9 mouse cellular contexts compared by ENCODE assay signal in genomic region chr5:149031199-149031750, GRCm38 (mm10). TPM values are rescaled to one million over a fixed set of nuclear protein-coding genes. Genes with fewer than 3 reads are reported as not detected.
DNase-seq lines count a peak whose midpoint lies in the region; ATAC-seq and TF ChIP-seq lines count a peak whose summit lies in the region.
"Had no signal": no experiment of that assay in that cellular context is flagged by ENCODE, and none has a peak within 500 bp of the region (broad histone marks: within the 10 kb centered on the region; RNA-seq: fewer than 3 reads in every experiment).

No protein-coding gene starts in this region.

- peak overlapping the region; percentile 82 for H3K9ac ChIP-seq in CH12.LX (ENCODE audit: insufficient read depth, low read depth)
- H3K9ac ChIP-seq in lung, postnatal 0 days (replicated peaks; ENCODE audit: low read depth), result peak overlapping the region; percentile 34; the same call in 1 of the 2 replicates

- 0 out of 2 replicates have a peak, but pooled peaks have one; percentile 32 for TF ChIP-seq EP300 in CH12.LX (IDR thresholded peaks at IDR 0.05; ENCODE audit: low read length)
- TF ChIP-seq EP300 in lung, postnatal 0 days (IDR thresholded peaks at IDR 0.05), result no peak

- H3K79me2 ChIP-seq in CH12.LX (replicated peaks; ENCODE audit: control insufficient read depth, extremely low read depth, insufficient read depth, poor library complexity, severe bottlenecking), result no peaks in the 10 kb centered on the region

- WGBS in forebrain, embryonic 10.5 days, result 6% methylated on average over 30 of the region's 30 CpGs
- WGBS in lung, postnatal 0 days, result under 1% methylated on average over 25 of the region's 30 CpGs

- TF ChIP-seq RAD21 in CH12.LX (IDR thresholded peaks at IDR 0.05; ENCODE audit: low read depth, low read length), result no peak

- intact Hi-C loops in heart, postnatal 10 days (cut with DNase I), result loop anchor here (2.0 to 5.0 kb wide), 2 partner anchors 24 to 79 kb away; no protein-coding TSS in a partner anchor

- TF ChIP-seq POLR2A in CH12.LX (IDR thresholded peaks at IDR 0.05; ENCODE audit: low read depth, low read length), result peak; percentile 50

- H3K36me3 ChIP-seq in CH12.LX (replicated peaks in 1 of 2; ENCODE audit: control insufficient read depth in 1 of 2, insufficient read depth in 1 of 2, low read length in 1 of 2), result no peaks in the 10 kb centered on the region
- H3K36me3 ChIP-seq in forebrain, embryonic 10.5 days (replicated peaks), result 0 out of 2 replicates have a peak, but pooled peaks cover 1% of the 10 kb centered on the region
- no peaks in the 10 kb centered on the region for H3K36me3 ChIP-seq in lung, postnatal 0 days (ENCODE audit: insufficient read depth, low read length)

- H3K9me3 ChIP-seq in CH12.LX (replicated peaks; ENCODE audit: low read length), result peaks cover 7% of the 10 kb centered on the region
- H3K9me3 ChIP-seq in forebrain, embryonic 10.5 days, result peaks cover 9% of the 10 kb centered on the region; the same call in 1 of the 2 replicates
- no peaks in the 10 kb centered on the region for H3K9me3 ChIP-seq in lung, postnatal 0 days (ENCODE audit: low read length)

- peaks cover 8 to 18% of the 10 kb centered on the region in 2 experiments; a peak in 3 of 4 replicates for H3K4me1 ChIP-seq in CH12.LX (ENCODE audit: control insufficient read depth in 1 of 2, insufficient read depth in 2 of 2)
- peaks cover 23% of the 10 kb centered on the region for H3K4me1 ChIP-seq in forebrain, embryonic 10.5 days
- no peaks in the 10 kb centered on the region; the same call in 1 of the 2 replicates for H3K4me1 ChIP-seq in lung, postnatal 0 days (ENCODE audit: insufficient read depth, low read depth, low read length)

- no peak for TF ChIP-seq CTCF in CH12.LX (conservative IDR thresholded peaks at IDR 0.05 in 1 of 2, IDR thresholded peaks at IDR 0.05 in 1 of 2; ENCODE audit: low read depth in 2 of 2, low read length in 2 of 2)
- peak; percentile 14; the same call in 1 of the 2 replicates for TF ChIP-seq CTCF in lung, postnatal 0 days (IDR thresholded peaks at IDR 0.05)

- dilution Hi-C loops in CH12.LX (cut with MboI; ENCODE audit: extremely low pct_ligation_motif_present, extremely low pct_unique_long_range_greater_than_20kb, low sequenced_read_pairs), result no loop called here

- peak overlapping the region in 2 of 3 experiments; percentile 32 to 49 for H3K4me3 ChIP-seq in CH12.LX (replicated peaks in 1 of 3; ENCODE audit: low read depth in 2 of 3, low read length in 2 of 3, poor library complexity in 1 of 3)
- peak overlapping the region; percentile 49 for H3K4me3 ChIP-seq in forebrain, embryonic 10.5 days
- peak overlapping the region; percentile 41 for H3K4me3 ChIP-seq in lung, postnatal 0 days (ENCODE audit: low read depth, low read length)

- no peaks in the 10 kb centered on the region for H3K27me3 ChIP-seq in CH12.LX (replicated peaks)
- H3K27me3 ChIP-seq in forebrain, embryonic 10.5 days (ENCODE audit: poor library complexity, severe bottlenecking), result peaks cover 15% of the 10 kb centered on the region
- H3K27me3 ChIP-seq in lung, postnatal 0 days (replicated peaks; ENCODE audit: insufficient read depth, low read length), result no peaks in the 10 kb centered on the region

- no peak for DNase-seq in CH12.LX (ENCODE audit: extremely low read depth)
- DNase-seq in brain, adult 2 months (ENCODE audit: low read depth, low spot score), result peak; percentile 83
- DNase-seq in forebrain, embryonic 10.5 days (ENCODE audit: extremely low spot score, low spot score), result peak; percentile 58
- DNase-seq in heart, postnatal 10 days, result peak; percentile 73 to 75
- peak; percentile 77 to 86 for DNase-seq in kidney, postnatal 36 days
- peak; percentile 78 for DNase-seq in lung, postnatal 0 days (ENCODE audit: low spot score)
- peak; percentile 32 for DNase-seq in ovary, postnatal 10 days (ENCODE audit: low spot score)
- peak; percentile 70 to 75 for DNase-seq in thymus, postnatal 10 days (ENCODE audit: low spot score in 2 of 2)

- peak overlapping the region; percentile 68 for H3K4me2 ChIP-seq in CH12.LX (ENCODE audit: insufficient read depth, low read depth, poor library complexity, severe bottlenecking)
- peak overlapping the region; percentile 70 for H3K4me2 ChIP-seq in lung, postnatal 0 days (replicated peaks; ENCODE audit: low read depth, low read length)

- in situ Hi-C loops in CH12.LX (cut with MboI; ENCODE audit: low pct_ligation_motif_present, low pct_unique_long_range_greater_than_20kb, low sequenced_read_pairs), result no loop called here

- ATAC-seq in lung, postnatal 0 days, result peak; percentile 87

- H3K27ac ChIP-seq in CH12.LX (ENCODE audit: insufficient read depth, low read depth), result peak overlapping the region; percentile 53; the same call in 1 of the 2 replicates
- peak overlapping the region; percentile 86 for H3K27ac ChIP-seq in forebrain, embryonic 10.5 days
- H3K27ac ChIP-seq in lung, postnatal 0 days (ENCODE audit: low read length), result peak overlapping the region; percentile 88

TF ChIP-seq in CH12.LX, 34 proteins besides CTCF, POLR2A, EP300 and RAD21:
- TF ChIP-seq E2F4 (IDR thresholded peaks at IDR 0.05; ENCODE audit: insufficient replicate concordance, low read depth, low read length) (no peak), ELF1 (IDR thresholded peaks at IDR 0.05; ENCODE audit: low read depth, low read length) (peak; percentile 43; the same call in 1 of the 2 replicates), ZKSCAN1 (IDR thresholded peaks at IDR 0.05; ENCODE audit: borderline replicate concordance, low read depth, low read length) (no peak), MEF2A (IDR thresholded peaks at IDR 0.05; ENCODE audit: borderline replicate concordance, low read depth, low read length) (0 out of 2 replicates have a peak, but pooled peaks have one; percentile 37), RCOR1 (conservative IDR thresholded peaks at IDR 0.05; ENCODE audit: low read depth, low read length) (no peak), MAX (IDR thresholded peaks at IDR 0.05; ENCODE audit: low read length) (peak; percentile 66), SMC3 (IDR thresholded peaks at IDR 0.05; ENCODE audit: low read depth, low read length) (no peak; the same call in 1 of the 2 replicates), USF2 (conservative IDR thresholded peaks at IDR 0.05; ENCODE audit: low read depth, low read length) (no peak), SIN3A (IDR thresholded peaks at IDR 0.05; ENCODE audit: low read length) (peak; percentile 62), TCF12 (IDR thresholded peaks at IDR 0.05; ENCODE audit: low read depth, low read length) (no peak), POLR2AphosphoS2 (IDR thresholded peaks at IDR 0.05; ENCODE audit: low read depth, low read length) (no peak), CHD1 (IDR thresholded peaks at IDR 0.05; ENCODE audit: low read depth, low read length) (peak; percentile 78), KAT2A (IDR thresholded peaks at IDR 0.05; ENCODE audit: insufficient replicate concordance, low read length) (no peak), ETS1 (conservative IDR thresholded peaks at IDR 0.05; ENCODE audit: low read depth, low read length) (no peak; the same call in 1 of the 2 replicates), ZNF384 (IDR thresholded peaks at IDR 0.05; ENCODE audit: low read depth, low read length) (no peak), IRF4 (IDR thresholded peaks at IDR 0.05; ENCODE audit: low read depth, low read length) (0 out of 2 replicates have a peak, but pooled peaks have one; percentile 29), MYC (IDR thresholded peaks at IDR 0.05; ENCODE audit: low read depth, low read length) (no peak), UBTF (IDR thresholded peaks at IDR 0.05; ENCODE audit: low read depth, low read length) (peak; percentile 95), USF1 (IDR thresholded peaks at IDR 0.05; ENCODE audit: low read depth, low read length) (no peak), ZC3H11A (IDR thresholded peaks at IDR 0.05; ENCODE audit: low read depth, low read length) (no peak), JUN (IDR thresholded peaks at IDR 0.05; ENCODE audit: insufficient read depth, low read depth, low read length) (no peak), JUND (conservative IDR thresholded peaks at IDR 0.05; ENCODE audit: low read depth, low read length) (no peak), MAZ (IDR thresholded peaks at IDR 0.05; ENCODE audit: low read depth, low read length) (no peak), CHD2 (IDR thresholded peaks at IDR 0.05; ENCODE audit: low read length) (no peak), NRF1 (IDR thresholded peaks at IDR 0.05; ENCODE audit: low read depth, low read length) (no peak), TBP (conservative IDR thresholded peaks at IDR 0.05; ENCODE audit: low read depth, low read length) (0 out of 2 replicates have a peak, but pooled peaks have one; percentile 34), MXI1 (IDR thresholded peaks at IDR 0.05; ENCODE audit: low read depth, low read length) (peak; percentile 67; the same call in 1 of the 2 replicates), PAX5 (IDR thresholded peaks at IDR 0.05; ENCODE audit: low read length) (no peak), ZMIZ1 (IDR thresholded peaks at IDR 0.05; ENCODE audit: low read depth, low read length) (0 out of 2 replicates have a peak, but pooled peaks have one; percentile 50), NELFE (IDR thresholded peaks at IDR 0.05; ENCODE audit: low read depth, low read length) (peak; percentile 55), BHLHE40 (IDR thresholded peaks at IDR 0.05; ENCODE audit: low read depth, low read length) (peak; percentile 30; the same call in 1 of the 2 replicates), HCFC1 (IDR thresholded peaks at IDR 0.05; ENCODE audit: low read depth, low read length) (peak; percentile 23; the same call in 1 of the 2 replicates), GABPA (IDR thresholded peaks at IDR 0.05; ENCODE audit: insufficient replicate concordance, low read depth, low read length) (no peak), MAFK (IDR thresholded peaks at IDR 0.05; ENCODE audit: insufficient replicate concordance, low read length) (0 out of 2 replicates have a peak, but pooled peaks have one; percentile 24)

RNA-seq across cellular contexts. Expression of gene Gm42791, which starts 36.3 kb away (rescaled TPM):
- not detected in 2 replicates for total RNA-seq in CH12.LX (2012; rRNA removed)
- 0.42 TPM in 1 of 2 replicates, not detected in the other for total RNA-seq in CH12.LX (2014; rRNA removed)
- polyA plus RNA-seq in CH12.LX (2012; ENCODE audit: insufficient read length, low read depth), result 1.3 and 2.1 TPM in 2 replicates
- polyA plus RNA-seq in forebrain, embryonic 10.5 days (2016; fragmentation: Nextera tagmentation; extraction: Ambion mirVana), result 1.2 and 2.5 TPM in 2 replicates
- total RNA-seq in heart, postnatal 10 days (2021), result 1 to 10 TPM; 4.1 to 6.0 TPM
- polyA plus RNA-seq in lung, postnatal 0 days (2015; fragmentation: Nextera tagmentation; extraction: Ambion mirVana), result 0.78 and 1.2 TPM in 2 replicates
- polyA plus RNA-seq: frontal cortex, adult 2 months had no signal
